Comparison of ENCODE assay signal across 26 mouse cellular contexts in genomic region chr5:97917654-97918053, GRCm38 (mm10).
"Had no signal": no experiment of that assay in that cellular context is flagged by ENCODE, and none has a peak within 500 bp of the region (broad histone marks: within the 10 kb centered on the region; RNA-seq: fewer than 3 reads in every experiment).

No protein-coding gene starts in this region.

- H3K4me2 ChIP-seq: heart, embryonic 12.5 days; hindbrain, embryonic 12.5 days; hindbrain, embryonic 14.5 days; intestine, embryonic 15.5 days; limb, embryonic 12.5 days; liver, embryonic 11.5 days; liver, embryonic 13.5 days; liver, embryonic 15.5 days had no signal

- H3K9ac ChIP-seq: heart, embryonic 12.5 days; hindbrain, embryonic 12.5 days; hindbrain, embryonic 14.5 days; intestine, embryonic 15.5 days; limb, embryonic 12.5 days; liver, embryonic 13.5 days; liver, embryonic 15.5 days had no signal

- H3K9me3 ChIP-seq: heart, embryonic 10.5 days; heart, embryonic 12.5 days; hindbrain, embryonic 10.5 days; hindbrain, embryonic 12.5 days; intestine, embryonic 15.5 days; limb, embryonic 10.5 days; limb, embryonic 12.5 days; liver, embryonic 13.5 days; liver, embryonic 15.5 days had no signal

- H3K27me3 ChIP-seq: heart, embryonic 12.5 days; hindbrain, embryonic 12.5 days; intestine, embryonic 15.5 days; limb, embryonic 12.5 days; liver, embryonic 13.5 days; liver, embryonic 15.5 days had no signal

- ATAC-seq: hindbrain, embryonic 16.5 days; inflammation-experienced regulatory T-cells, adult 6 months; intestine, embryonic 15.5 days; intestine, postnatal 0 days had no signal

- H3K4me3 ChIP-seq: gastrocnemius, adult 2 months; heart, embryonic 10.5 days; heart, embryonic 12.5 days; hindbrain, embryonic 10.5 days; hindbrain, embryonic 12.5 days; intestine, embryonic 15.5 days; layer of hippocampus, adult 2 months; left cerebral cortex, adult 2 months; limb, embryonic 10.5 days; limb, embryonic 12.5 days; liver, embryonic 13.5 days; liver, embryonic 15.5 days had no signal

- DNase-seq: gastrocnemius, adult 2 months; gastrocnemius, postnatal 10 days; gastrocnemius, postnatal 25 days; heart, adult 18-20 months; heart, postnatal 10 days; heart, postnatal 4 days; kidney, adult 18-20 months; kidney, postnatal 10 days; kidney, postnatal 4 days; liver; liver, embryonic 13.5 days had no signal

- H3K4me1 ChIP-seq: heart, embryonic 10.5 days; heart, embryonic 12.5 days; hindbrain, embryonic 10.5 days; hindbrain, embryonic 12.5 days; intestine, embryonic 15.5 days; limb, embryonic 12.5 days; liver, embryonic 13.5 days; liver, embryonic 15.5 days had no signal

- H3K27ac ChIP-seq: gastrocnemius, adult 2 months; heart, embryonic 10.5 days; hindbrain, embryonic 10.5 days; hindbrain, embryonic 12.5 days; hindbrain, embryonic 14.5 days; intestine, embryonic 15.5 days; layer of hippocampus, adult 2 months; left cerebral cortex, adult 2 months; limb, embryonic 10.5 days; limb, embryonic 12.5 days; liver, embryonic 13.5 days; liver, embryonic 15.5 days had no signal

- H3K36me3 ChIP-seq: hindbrain, embryonic 10.5 days; hindbrain, embryonic 12.5 days; intestine, embryonic 15.5 days; liver, embryonic 13.5 days; liver, embryonic 15.5 days had no signal
